Mouse (Mus musculus) lung, adult 2 months (tissue): Measurements from ENCODE around the gene Izumo2.

ENCODE experiments used
- CTCF ChIP-seq: fragments of 200-500 bp; IDR thresholded peaks from 2 replicates; pipeline ENCODE4 v1.5.1; 2011; ENCODE audit warnings: mild to moderate bottlenecking, low read length, control low read depth; ENCODE audit not compliant: insufficient read depth
- POLR2A ChIP-seq: fragments of 200-500 bp; IDR thresholded peaks from 2 replicates; pipeline ENCODE4 v1.6.1; 2011; ENCODE audit warnings: low read depth, mild to moderate bottlenecking, control low read depth, low read length, borderline replicate concordance; ENCODE audit errors: extremely low read depth

DNA sequence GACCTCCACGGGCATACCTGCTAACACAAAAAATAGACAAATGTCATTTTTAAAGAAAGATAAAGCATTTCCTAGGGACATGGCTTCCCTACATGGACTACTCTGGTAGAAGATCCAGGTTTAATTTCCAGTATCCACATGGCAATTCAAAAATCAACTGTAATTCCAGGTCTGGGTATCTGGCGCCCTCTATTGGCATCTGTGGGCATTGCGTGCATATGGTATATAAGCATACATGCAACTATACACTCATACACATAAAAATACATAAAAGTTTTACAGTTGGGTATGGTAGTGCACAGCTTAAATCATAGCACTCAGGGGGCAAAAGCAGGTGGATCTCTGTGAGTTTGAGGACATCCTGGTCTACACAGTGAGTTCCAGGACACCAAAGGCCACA is 4.2 kb upstream of the Izumo2 start:
- peak; percentile 26; the same call in 1 of the 2 replicates for TF ChIP-seq CTCF
- TF ChIP-seq POLR2A: no peak
